Mouse (Mus musculus) megakaryocyte progenitor cell, adult 5-6 weeks (primary cell): ENCODE data around the gene Arhgap35. TPM values are rescaled to one million over a fixed set of nuclear protein-coding genes. Genes with fewer than 3 reads are reported as not detected.
A peak's percentile ranks its signal among the peaks of the same experiment; 100 is the strongest.
"Not testable (repeated sequence)": the region's sequence is repeated elsewhere in the genome, so short reads cannot be mapped to it uniquely, and the experiment has no call there.

ENCODE experiments used
- ATAC-seq: replicated peaks from 2 replicates; pipeline ENCODE4 v1.8.0; 2016; ENCODE audit warnings: mild to moderate bottlenecking, moderate TSS enrichment, inconsistent platforms; ENCODE audit not compliant: poor library complexity
- total RNA-seq, 2 experiments: library from RNA; stranded (forward) in 1 of 2; stranded (reverse) in 1 of 2; fragments of 157-497, 149-512 nt in 1 of 2; fragments of 200-1000 nt in 1 of 2; gene quantifications; 2 replicates each; pipeline versions ENCODE4 v1.2.3 to v1.2.4; 2015 to 2017

The Arhgap35 gene
- total RNA-seq (2015) (9.1 and 9.2 TPM in 2 replicates), total RNA-seq (2017) (4.6 and 6.7 TPM in 2 replicates)

DNA sequence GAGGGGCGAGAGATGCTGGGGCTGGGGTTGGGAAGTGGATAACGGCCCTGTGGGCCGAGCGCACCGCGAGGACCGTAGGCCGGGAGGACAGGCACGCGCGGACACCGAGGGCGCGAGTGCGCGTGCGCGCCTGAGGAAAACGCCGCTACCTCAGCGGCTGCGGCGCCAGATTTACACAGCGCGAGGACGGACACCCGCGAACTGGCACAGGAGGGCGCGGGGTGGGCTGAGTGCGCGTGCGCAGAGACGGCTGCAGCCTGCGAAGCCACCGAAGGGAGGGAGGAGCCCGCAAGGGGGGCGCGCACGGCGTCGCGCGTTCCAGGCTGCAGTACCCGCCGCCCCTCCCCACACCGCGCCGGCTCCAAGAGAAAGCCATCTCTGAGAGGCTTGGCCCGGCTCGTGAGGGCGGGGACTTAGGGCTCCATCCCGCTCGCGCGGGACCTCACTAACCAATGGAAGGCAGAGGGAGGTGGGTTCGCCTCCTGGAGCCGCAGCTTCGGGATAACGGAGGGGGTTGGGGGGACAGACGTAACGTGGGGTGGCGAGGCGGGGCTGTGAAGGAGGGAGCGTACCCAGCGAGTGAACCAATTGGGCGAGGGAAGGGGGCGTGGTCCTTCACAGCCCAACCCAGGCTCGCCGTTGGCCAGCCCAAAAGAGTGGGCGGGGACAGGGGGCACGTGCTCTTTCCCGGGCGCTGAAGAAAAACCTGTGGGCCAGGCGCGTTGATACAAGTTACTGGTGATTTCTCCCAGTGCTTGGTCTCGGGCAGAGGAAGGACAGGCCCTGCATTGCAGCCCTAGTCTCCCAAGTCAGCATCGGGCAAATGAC, at the start of gene Arhgap35:
Arhgap35 (minus strand) TSS at position 106 of the 828 bp plus-strand sequence.
- ATAC-seq = peak; percentile 87

DNA sequence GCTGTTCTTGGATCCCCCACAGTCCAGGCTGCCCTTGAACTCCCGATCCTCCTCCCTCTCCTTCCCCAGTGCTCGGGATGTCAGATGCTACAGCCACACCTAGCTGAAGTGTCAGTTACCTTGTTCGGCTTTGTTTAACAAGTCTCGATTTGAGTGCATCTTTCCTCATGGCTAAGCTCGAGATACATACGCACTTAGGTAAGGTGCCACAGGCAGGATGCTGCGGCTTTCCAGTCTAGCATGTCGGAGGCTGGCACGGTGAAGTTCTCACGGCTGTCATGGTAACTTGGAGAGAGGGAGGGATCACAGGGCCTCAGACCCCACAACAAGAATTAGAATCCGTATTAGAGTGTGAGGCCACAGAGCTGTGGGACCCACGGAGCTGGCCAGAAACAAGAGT, 29.5 kb upstream of the Arhgap35 start:
- no peak for ATAC-seq

DNA sequence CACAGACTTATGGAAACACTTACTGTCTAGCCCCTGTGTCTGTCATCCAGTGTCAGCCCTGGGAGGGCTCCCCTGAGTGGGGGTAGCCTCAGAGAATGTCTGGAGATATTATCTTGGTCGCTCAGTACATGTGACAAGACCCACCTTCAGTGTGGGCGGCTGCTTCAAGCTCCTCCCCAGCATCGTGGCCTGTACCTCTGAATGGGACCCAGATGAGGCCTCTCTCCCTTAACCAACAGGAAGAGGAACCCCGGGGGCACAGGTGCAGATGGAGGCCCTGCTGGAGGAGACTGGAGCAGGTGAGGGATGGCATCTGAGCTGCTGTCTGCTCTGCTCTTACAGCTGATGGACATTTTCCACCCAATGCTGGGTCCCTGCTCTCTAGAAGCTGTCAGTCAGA, 28.3 kb upstream of the Arhgap35 start:
- not testable (repeated sequence) for ATAC-seq

DNA sequence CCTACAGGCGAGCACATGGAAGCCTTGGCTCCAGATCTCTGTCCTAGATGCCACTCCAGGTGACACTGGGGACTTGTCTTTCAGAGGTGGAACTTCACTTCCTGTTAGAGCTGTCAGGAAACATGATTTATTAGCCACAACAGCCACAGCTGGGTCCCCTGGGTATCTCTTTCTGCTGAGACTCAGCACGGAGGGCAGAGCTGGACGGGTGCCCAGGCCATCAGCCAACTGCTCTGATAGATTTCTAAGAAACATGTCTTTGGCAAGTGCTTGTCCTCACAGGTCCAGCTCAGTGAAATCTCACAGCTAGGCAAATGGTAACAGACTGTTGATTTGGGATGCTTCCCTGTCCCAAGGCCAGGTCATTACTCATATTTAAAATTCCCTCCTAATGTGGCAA, 24.2 kb upstream of the Arhgap35 start:
- ATAC-seq = peak; percentile 66

DNA sequence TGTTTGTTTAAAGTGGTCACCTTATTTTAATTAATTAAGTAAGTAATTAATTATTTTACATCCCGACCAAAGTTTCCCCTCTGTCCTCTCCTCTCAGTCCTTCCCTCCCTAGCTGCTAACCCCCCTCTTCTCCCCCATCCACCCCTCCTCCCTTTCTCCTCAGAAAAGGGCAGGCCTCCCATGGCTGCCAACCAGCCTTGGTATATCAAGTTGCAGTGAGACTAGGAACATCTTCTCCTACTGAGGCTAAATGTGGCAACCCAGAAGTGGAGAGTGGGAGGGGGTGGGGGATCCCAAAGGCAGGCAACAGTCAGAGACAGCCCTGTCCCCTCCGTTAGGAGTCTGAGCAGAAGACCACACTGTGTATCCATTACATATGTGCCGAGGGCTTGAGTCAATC, 20.3 kb upstream of the Arhgap35 start:
- no peak for ATAC-seq

DNA sequence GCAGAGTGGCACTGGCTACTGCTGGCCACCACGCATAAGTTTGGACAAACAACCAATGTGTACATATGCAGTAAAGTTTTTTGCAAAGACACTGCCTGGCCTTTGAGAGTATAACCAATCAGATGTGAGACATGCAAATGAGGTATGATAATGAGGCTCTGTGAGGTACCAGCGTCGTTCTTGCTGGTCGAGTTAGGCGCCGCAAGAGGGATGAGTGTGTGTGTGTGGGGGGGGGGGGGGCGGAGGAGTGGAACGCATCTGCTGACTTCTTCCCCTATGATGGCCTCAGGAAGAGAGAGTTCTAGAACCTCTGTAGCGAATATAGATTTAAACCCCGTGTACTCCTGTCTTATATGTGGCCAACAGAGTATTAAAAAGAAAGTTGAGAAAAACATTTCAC, 19.1 kb upstream of the Arhgap35 start:
- ATAC-seq = peak; percentile 78

DNA sequence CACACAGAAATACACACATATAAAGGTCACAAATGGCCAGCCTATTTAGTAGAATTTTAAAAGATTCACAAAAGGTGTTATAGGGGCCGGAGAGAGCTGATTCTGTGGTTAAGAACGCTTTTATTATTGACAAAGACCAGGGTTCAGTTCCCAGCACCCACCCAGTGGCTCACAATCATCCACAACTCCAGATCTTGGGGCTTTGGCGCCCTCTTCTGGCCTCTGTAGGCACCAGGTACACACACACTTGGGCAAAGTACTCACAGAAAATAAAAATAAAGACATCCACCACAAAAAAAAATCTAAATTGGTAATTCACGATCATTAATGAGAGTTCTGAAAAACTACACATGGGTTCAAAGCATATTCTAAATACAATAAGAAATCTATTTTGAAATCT, 17.1 kb upstream of the Arhgap35 start:
- no peak for ATAC-seq

DNA sequence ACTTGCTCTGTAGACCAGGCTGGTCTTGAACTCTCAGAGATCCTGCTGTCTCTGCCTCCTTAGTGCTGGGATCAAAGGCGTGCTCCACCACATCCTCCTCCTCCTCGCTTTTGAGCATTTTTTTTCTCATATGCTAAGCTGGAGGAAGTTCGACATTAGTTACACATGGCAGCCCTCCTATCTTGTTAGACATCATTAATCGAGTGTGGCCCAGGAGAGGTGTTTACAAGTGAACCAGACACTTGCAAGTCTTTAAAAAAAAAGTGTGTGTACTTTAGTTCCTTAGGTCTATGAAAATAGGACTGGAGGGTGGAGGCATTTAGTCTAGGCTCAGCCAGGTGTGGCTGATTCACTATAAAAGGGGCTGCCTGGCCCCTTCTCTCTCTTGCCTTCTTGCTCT, 16.2 kb upstream of the Arhgap35 start:
- no peak for ATAC-seq

DNA sequence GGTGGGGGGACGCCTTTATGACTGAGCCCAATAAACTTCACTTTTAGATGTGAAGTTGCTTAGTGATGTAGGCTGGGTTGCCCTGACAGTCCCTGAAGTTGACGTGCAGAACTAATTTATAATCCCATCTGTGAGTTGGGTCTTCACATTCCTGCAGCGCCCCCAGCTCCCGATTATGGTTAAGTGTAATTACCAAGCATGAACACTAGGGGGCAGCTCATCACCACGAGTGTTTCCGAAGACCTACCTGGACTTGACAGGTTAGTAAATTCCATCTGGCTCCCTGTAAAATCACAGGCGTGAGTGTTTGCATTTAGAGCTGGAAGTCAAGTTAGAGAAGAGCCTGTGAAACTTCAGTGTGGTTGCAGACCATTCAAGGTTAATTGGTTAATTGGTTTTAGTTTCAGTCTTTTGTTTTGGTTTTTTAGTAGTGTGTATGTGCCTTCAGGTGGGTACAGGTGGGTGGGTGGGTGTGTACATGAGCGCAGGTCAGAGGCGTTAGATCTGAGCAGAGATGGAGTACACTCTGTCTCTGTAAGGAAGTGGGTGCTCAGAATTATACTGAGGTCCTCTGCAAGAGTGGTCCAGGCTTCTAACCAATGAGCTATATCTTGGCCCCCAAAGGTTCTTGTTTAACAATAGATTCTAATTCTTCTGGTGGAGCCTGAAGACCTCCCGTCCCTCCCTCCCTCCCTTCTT, 15.0 kb upstream of the Arhgap35 start:
- ATAC-seq = peak; percentile 62

DNA sequence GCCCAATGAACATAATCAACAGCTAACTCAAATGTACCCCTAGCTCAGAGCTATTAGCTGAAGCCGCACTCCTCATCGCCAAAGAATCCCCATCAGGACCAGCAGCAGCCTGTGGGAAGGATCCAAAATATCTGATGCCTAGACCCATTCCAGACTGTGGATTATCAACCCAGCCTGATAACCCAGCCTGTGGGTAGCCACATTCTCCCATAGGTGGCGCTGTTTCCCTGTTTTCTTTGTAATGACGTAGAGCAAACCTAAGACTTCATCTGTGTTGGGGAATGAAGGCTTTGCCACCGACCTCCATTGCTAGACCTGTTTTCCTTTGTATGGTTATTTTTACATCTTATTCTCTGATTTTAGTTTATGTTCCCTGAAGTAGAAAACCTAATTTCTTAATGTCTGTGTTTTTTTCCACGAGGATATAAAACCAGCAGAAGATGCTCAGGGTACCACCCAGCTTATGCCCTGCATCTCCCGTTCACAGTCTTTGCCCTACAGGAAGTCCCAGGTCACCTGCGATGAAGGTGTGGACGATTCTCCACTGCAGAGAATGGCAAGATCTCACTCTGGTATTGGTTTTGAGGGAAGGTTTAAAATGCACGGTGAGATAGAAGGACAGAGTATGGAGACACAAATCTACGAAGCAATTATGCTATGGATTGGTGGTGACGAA, 13.4 kb upstream of the Arhgap35 start:
- peak; percentile 95 for ATAC-seq

DNA sequence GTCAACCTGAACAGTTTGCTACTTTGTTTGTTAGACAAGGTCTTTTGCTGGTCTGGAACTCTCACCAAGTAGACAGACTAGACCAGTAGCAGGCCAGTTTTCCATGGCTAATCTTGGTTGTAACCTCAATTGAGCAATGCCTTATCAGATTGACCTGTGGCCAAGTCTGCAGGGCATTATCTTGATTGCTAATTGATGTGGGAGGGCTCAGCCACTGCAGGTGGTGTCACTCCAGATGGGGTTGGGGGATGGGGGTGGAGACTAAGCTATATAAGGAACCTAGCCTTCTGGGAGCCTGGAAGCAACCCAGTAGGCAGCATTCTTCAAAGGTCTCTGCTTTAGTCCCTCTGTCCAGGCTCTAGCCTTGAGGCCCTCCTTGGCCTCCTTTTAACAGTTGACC, 8.9 kb upstream of the Arhgap35 start:
- no peak for ATAC-seq

DNA sequence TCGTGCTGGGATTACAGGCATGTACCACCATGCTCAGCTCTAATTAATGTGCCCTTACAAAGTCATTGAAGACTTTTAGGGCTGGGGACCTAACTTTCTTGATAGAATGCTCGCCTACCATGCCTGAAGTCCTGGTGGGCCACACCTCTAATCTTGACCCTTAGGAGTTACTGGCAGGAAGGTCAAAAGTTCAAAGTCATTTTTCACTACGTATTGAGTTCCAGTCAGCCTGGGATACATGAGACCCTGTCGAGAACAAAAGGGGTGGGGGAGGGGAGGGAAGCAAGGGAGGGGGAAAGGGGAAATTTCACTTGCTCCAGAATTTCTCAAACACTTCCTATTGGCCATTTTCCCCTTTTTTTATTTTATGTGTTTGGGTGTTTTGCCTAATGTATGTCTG, 8.3 kb upstream of the Arhgap35 start:
- no peak for ATAC-seq

DNA sequence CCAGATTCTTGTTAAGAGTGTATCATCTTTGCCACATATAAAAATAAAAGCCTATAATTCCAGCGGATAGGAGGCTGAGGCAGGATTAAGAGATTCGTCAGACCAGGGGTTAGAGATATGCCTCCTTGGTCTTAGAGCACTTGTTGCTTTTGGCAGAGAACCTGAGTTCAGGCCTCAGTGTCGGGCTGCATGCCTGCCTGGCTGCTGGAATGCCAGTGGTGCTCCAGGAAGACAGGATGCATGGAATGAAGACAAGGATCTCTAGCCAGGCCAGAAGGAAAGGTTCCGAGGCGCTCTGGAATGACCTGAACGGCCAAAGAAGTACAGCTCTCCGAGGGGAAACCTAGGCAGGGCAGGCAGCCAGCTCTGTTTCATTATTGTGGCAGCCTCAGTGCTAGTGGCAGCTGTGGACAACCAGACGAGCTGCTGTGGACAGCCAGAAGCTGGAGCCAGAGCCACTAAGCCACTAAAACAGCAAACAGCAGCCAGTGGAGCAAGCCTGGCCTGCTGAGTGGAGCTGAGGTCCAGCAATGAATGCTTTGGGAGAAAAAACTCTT, 6.4 kb upstream of the Arhgap35 start:
- no peak for ATAC-seq

DNA sequence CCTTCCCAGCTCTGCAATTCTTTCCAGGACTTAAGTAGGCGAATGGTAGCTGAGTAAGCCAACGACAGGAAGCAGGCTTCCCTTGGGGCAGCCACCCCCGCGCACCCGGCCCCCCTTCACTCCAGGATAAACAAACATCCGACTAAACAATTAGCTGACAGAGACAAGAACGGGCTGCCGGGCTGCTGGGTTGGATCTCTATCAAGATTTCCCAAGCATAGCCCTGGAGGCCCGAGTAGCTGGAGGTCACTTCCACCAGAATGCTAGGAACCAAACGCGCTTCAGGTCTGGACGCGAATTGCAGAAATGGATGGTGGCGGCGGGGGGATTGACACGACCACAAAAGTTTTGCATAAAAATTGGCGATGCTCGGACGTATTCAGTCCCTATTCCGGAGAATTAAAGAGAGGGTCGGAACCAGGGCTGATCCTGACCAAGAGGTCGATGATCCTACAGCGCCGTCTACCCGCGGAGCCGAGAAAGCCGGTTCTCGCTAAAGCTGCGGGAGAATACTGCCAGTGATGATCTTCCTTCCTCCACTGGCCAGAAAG, 3.9 kb upstream of the Arhgap35 start:
- ATAC-seq = 0 out of 2 replicates have a peak, but pooled peaks have one; percentile 11

DNA sequence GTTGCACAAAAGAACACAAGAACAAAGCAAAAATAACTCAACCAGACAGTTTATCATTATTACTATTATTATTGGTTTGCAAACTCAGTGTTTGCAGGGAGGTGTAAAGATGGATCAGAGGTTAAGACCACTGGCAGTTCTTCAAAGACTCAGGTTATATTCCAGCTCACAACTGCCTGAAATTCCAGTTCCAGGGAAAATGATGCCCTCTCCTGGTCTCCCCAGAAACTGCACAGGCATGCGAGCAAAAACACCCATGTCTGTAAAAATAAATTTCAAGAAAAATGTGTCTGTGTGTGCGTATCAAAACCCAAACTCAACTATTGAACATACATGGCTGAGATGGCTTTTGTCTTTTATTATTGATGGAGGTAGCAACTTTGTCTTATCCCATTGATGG, 2.3 kb upstream of the Arhgap35 start:
- ATAC-seq = no peak

DNA sequence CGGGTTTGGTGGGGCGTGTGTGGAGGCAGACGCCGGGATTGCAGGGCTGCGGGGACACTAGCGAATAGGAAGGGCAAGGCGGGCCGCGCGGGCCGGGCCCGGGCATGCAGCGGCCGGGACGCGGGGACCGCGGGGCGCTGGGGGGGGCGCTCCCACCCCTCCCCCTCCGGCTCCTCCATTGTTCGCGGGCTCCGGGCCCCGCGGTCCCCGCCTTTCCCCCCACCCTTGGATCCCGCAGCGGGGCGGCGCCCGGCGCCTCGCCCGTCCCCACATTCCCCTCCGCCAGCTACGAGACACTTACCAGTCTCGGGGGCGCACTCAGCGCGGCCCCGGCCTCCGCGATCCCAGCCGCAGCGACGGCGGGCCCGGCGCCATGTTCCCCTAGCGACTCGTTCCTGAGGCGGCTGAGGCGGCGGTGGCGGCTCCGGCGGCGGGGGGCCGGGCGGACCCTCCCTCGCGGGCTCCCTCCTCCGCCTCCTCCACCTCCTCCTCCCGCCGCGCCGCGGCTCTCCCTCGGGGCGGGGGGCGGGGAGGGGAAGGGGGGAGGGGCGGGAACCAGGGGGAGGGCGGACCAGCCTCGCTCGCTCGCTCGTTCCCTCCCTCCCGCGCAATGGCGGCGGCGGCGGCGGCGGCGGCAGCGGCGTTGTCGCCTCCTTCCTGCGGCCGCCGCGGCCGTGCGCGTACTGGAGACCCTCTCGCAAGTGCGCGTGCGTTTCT, 464 bp downstream of the Arhgap35 start:
- 0 out of 2 replicates have a peak, but pooled peaks have one; percentile 9 for ATAC-seq

DNA sequence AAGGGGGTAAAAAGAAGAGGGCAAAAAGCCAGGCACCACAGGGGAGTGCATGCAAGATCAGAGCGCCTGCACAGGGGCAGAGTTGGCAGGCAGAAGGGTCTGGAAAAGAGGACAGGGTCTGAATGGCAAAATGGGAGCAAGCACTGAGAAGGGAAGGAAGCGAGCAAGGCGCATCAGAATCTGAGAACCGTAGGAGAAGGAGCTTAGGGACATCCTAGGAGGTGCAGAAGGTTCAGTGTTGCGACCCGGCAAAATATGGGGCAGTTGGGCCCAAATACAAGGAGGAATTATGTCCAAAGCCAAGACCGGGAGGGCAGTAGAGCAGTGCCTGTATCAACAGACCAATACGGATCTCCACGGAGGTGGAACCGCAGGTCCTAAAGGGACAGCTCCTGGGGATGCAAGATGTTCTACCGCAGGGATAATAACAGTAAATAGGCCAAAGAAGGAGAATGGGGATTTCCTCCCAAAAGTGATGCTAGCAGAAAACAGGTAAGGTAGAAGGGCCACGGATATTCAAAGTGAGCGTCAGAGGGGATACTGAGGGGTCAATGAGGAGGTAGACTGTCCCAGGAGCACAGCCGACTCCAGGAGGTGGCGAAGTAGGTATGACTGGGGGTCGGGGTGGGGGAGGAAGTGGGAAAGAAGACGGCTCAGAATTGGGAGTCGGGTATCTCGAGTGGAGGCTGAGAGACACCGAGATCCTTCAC, 1.2 kb downstream of the Arhgap35 start:
- no peak for ATAC-seq

DNA sequence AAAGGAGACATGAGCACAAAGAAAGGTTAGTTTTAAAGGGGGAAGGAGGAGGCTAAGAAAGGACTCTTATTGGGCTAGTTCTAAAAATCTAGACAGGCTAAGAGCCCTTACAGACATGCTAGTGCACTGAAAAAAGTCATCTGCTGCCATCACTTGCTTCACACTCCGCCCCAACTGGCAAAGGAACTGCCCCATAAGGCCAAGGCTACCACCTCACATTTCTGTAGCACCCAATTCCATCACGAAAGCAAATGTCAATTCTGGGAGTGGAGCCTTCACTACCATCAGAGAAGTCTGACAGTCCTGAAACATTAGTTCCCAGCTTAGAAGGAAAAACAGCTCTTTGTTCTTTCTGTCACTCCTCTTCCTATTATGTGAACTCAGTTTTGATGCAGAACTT, 4.4 kb downstream of the Arhgap35 start:
- no peak for ATAC-seq

DNA sequence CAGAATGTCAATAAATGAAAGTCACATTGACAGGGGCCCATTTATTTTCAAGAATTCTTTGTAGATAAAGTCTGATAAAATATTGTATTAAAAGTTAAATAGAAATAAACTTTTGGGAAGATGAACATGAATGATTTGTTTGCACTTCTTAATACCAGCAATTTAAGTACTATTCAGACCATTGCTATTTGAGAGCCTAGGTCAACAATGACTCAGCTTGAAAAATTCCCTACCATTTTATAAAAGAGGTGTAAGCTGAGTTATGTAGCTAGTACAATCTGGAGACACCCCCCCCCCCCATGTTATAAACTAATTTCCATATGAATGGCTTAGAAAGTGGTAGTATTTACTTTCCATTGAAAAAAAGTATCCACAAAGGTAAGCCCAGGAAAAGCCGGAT, 5.8 kb downstream of the Arhgap35 start:
- ATAC-seq = no peak

DNA sequence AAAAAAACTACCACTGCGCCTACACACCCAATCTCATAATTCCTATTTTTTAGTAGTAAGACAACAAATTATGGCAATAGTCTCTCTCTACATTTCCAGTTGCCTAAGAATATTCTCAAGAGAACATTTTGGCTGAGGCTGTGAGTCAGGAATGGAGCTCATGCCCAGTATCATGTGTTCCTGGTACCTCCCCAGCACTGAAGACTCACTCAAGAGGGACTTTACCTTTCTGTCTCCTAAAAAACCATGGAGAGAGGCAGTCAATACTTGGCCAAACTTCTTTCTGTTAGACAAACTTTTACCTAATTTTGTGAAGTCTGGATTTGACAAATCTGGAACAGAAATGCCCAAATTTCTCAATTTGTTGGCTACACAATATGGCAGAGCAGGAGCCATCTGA, 6.7 kb downstream of the Arhgap35 start:
- no peak for ATAC-seq
